Mouse (Mus musculus): ENCODE results near the gene Eif4enif1. TPM values are rescaled to one million over a fixed set of nuclear protein-coding genes. Genes with fewer than 3 reads are reported as not detected.
"Not testable (repeated sequence)": the region's sequence is repeated elsewhere in the genome, so short reads cannot be mapped to it uniquely, and the experiment has no call there.

Gene Eif4enif1
- polyA plus RNA-seq, 1 experiment from 2014 or later: 44.9 TPM

- ATAC-seq (ENCODE audit: insufficient read depth, low FRiP score, low read depth); H3K27me3 ChIP-seq (replicated peaks); H3K4me3 ChIP-seq (replicated peaks); H3K4me2 ChIP-seq; H3K36me3 ChIP-seq; H3K9me3 ChIP-seq; H3K4me1 ChIP-seq; H3K9ac ChIP-seq; H3K27ac ChIP-seq: not testable (repeated sequence)
- WGBS: 91% methylated on average over 6 of the region's 7 CpGs
Measured at GRCm38 (mm10) chr11:3200636-3201035, 1.6 kb upstream of the Eif4enif1 start.

GRCm38 (mm10) chr11:3201326-3202230 lies 614 bp upstream of the Eif4enif1 start:
- Histone ChIP-seq H3K4me3 (replicated peaks) (peak overlapping the region; percentile 42), H3K36me3 (peaks cover 14% of the 10 kb centered on the region; the same call in 1 of the 2 replicates), H3K27ac (no peak overlapping the region), H3K9me3 (no peaks in the 10 kb centered on the region), H3K9ac (no peak overlapping the region), H3K4me2 (peak overlapping the region; percentile 0), H3K4me1 (no peaks in the 10 kb centered on the region), H3K27me3 (replicated peaks) (no peaks in the 10 kb centered on the region)
- WGBS: 5% methylated on average over 16 of the region's 16 CpGs
- ATAC-seq (ENCODE audit: insufficient read depth, low FRiP score, low read depth): no peak

- peak overlapping the region; percentile 42 for H3K4me3 ChIP-seq (replicated peaks)
- peak; percentile 31; the same call in 1 of the 2 replicates for ATAC-seq (ENCODE audit: insufficient read depth, low FRiP score, low read depth)
- H3K9ac ChIP-seq: peak overlapping the region; percentile 10; the same call in 1 of the 2 replicates
- H3K27me3 ChIP-seq (replicated peaks): no peaks in the 10 kb centered on the region
- peaks cover 20% of the 10 kb centered on the region; the same call in 1 of the 2 replicates for H3K36me3 ChIP-seq
- H3K4me1 ChIP-seq: no peaks in the 10 kb centered on the region
- H3K4me2 ChIP-seq: peak overlapping the region; percentile 26
- WGBS: under 1% methylated on average over 29 of the region's 57 CpGs
- H3K27ac ChIP-seq: peak overlapping the region; percentile 33
- no peaks in the 10 kb centered on the region for H3K9me3 ChIP-seq
Measured at GRCm38 (mm10) chr11:3202781-3203441, 719 bp downstream of the Eif4enif1 start.

- Histone ChIP-seq H3K27me3 (replicated peaks) (no peaks in the 10 kb centered on the region), H3K9me3 (no peaks in the 10 kb centered on the region), H3K4me3 (replicated peaks) (no peak overlapping the region; the same call in 1 of the 2 replicates), H3K4me1 (no peaks in the 10 kb centered on the region), H3K9ac (no peak overlapping the region), H3K27ac (no peak overlapping the region), H3K4me2 (peak overlapping the region; percentile 26; the same call in 1 of the 2 replicates), H3K36me3 (peaks cover 20% of the 10 kb centered on the region; the same call in 1 of the 2 replicates)
- 71% methylated on average over 2 of the region's 2 CpGs for WGBS
- ATAC-seq (ENCODE audit: insufficient read depth, low FRiP score, low read depth): no peak
Measured at GRCm38 (mm10) chr11:3203771-3204170, 1.6 kb downstream of the Eif4enif1 start.

- Histone ChIP-seq H3K4me2 (no peak overlapping the region), H3K27ac (no peak overlapping the region), H3K4me1 (no peaks in the 10 kb centered on the region), H3K9ac (no peak overlapping the region), H3K4me3 (replicated peaks) (no peak overlapping the region), H3K9me3 (no peaks in the 10 kb centered on the region), H3K36me3 (peaks cover 20% of the 10 kb centered on the region; the same call in 1 of the 2 replicates), H3K27me3 (replicated peaks) (no peaks in the 10 kb centered on the region)
- 94% methylated on average over 3 of the region's 3 CpGs for WGBS
- ATAC-seq (ENCODE audit: insufficient read depth, low FRiP score, low read depth): no peak
Measured at GRCm38 (mm10) chr11:3205207-3205606, 3.0 kb downstream of the Eif4enif1 start.

- Histone ChIP-seq H3K9ac (no peak overlapping the region), H3K27me3 (replicated peaks) (no peaks in the 10 kb centered on the region), H3K4me1 (no peaks in the 10 kb centered on the region), H3K9me3 (no peaks in the 10 kb centered on the region), H3K4me2 (no peak overlapping the region), H3K27ac (no peak overlapping the region), H3K36me3 (peaks cover 20% of the 10 kb centered on the region), H3K4me3 (replicated peaks) (no peak overlapping the region)
- ATAC-seq (ENCODE audit: insufficient read depth, low FRiP score, low read depth): no peak
- WGBS: 95% methylated on average over 3 of the region's 3 CpGs
Measured at GRCm38 (mm10) chr11:3206783-3207182, 4.6 kb downstream of the Eif4enif1 start.

- H3K36me3 ChIP-seq: peaks cover 16% of the 10 kb centered on the region
- no peaks in the 10 kb centered on the region for H3K4me1 ChIP-seq
- no peak for ATAC-seq (ENCODE audit: insufficient read depth, low FRiP score, low read depth)
- no peak overlapping the region for H3K4me2 ChIP-seq
- H3K27me3 ChIP-seq (replicated peaks): no peaks in the 10 kb centered on the region
- no peak overlapping the region for H3K4me3 ChIP-seq (replicated peaks)
- WGBS: 73% methylated on average over 1 of the region's 1 CpGs
- H3K9ac ChIP-seq: no peak overlapping the region
- no peak overlapping the region for H3K27ac ChIP-seq
- H3K9me3 ChIP-seq: no peaks in the 10 kb centered on the region
Measured at GRCm38 (mm10) chr11:3212526-3212925, 10.3 kb downstream of the Eif4enif1 start.

- no peak overlapping the region for H3K9ac ChIP-seq
- H3K36me3 ChIP-seq: peaks cover 52% of the 10 kb centered on the region
- H3K27ac ChIP-seq: no peak overlapping the region
- H3K9me3 ChIP-seq: no peaks in the 10 kb centered on the region
- no peaks in the 10 kb centered on the region for H3K4me1 ChIP-seq
- 72% methylated on average over 5 of the region's 5 CpGs for WGBS
- no peak for ATAC-seq (ENCODE audit: insufficient read depth, low FRiP score, low read depth)
- no peak overlapping the region for H3K4me3 ChIP-seq (replicated peaks)
- no peaks in the 10 kb centered on the region for H3K27me3 ChIP-seq (replicated peaks)
- H3K4me2 ChIP-seq: no peak overlapping the region
Measured at GRCm38 (mm10) chr11:3223105-3223504, 20.9 kb downstream of the Eif4enif1 start.

GRCm38 (mm10) chr11:3227113-3227512 lies 24.9 kb downstream of the Eif4enif1 start:
- Histone ChIP-seq H3K4me3 (replicated peaks) (no peak overlapping the region), H3K4me2 (no peak overlapping the region), H3K27me3 (replicated peaks) (no peaks in the 10 kb centered on the region), H3K27ac (no peak overlapping the region), H3K9me3 (no peaks in the 10 kb centered on the region), H3K36me3 (peaks cover 39% of the 10 kb centered on the region), H3K9ac (no peak overlapping the region), H3K4me1 (no peaks in the 10 kb centered on the region)
- WGBS: 91% methylated on average over 3 of the region's 3 CpGs
- no peak for ATAC-seq (ENCODE audit: insufficient read depth, low FRiP score, low read depth)

GRCm38 (mm10) chr11:3232248-3232647 lies 30.1 kb downstream of the Eif4enif1 start:
- Histone ChIP-seq H3K4me1 (no peaks in the 10 kb centered on the region), H3K27me3 (replicated peaks) (no peaks in the 10 kb centered on the region), H3K27ac (no peak overlapping the region), H3K4me3 (replicated peaks) (no peak overlapping the region), H3K9me3 (no peaks in the 10 kb centered on the region), H3K36me3 (peaks cover 37% of the 10 kb centered on the region), H3K9ac (no peak overlapping the region), H3K4me2 (no peak overlapping the region)
- ATAC-seq (ENCODE audit: insufficient read depth, low FRiP score, low read depth): no peak
- 80% methylated on average over 3 of the region's 3 CpGs for WGBS

- H3K36me3 ChIP-seq: peaks cover 44% of the 10 kb centered on the region
- ATAC-seq (ENCODE audit: insufficient read depth, low FRiP score, low read depth): no peak
- H3K9me3 ChIP-seq: no peaks in the 10 kb centered on the region
- H3K27me3 ChIP-seq (replicated peaks): no peaks in the 10 kb centered on the region
- no peak overlapping the region for H3K4me3 ChIP-seq (replicated peaks)
- no peak overlapping the region for H3K4me2 ChIP-seq
- WGBS: 95% methylated on average over 4 of the region's 4 CpGs
- no peaks in the 10 kb centered on the region for H3K4me1 ChIP-seq
- H3K27ac ChIP-seq: no peak overlapping the region
- H3K9ac ChIP-seq: no peak overlapping the region
Measured at GRCm38 (mm10) chr11:3233704-3234103, 31.5 kb downstream of the Eif4enif1 start.

- 81% methylated on average over 5 of the region's 5 CpGs for WGBS
- no peak overlapping the region for H3K27ac ChIP-seq
Measured at GRCm38 (mm10) chr11:3235277-3235676, 33.1 kb downstream of the Eif4enif1 start.

More at GRCm38 (mm10) chr11:3235277-3235676, 33.1 kb downstream of the Eif4enif1 start:
- no peak for ATAC-seq (ENCODE audit: insufficient read depth, low FRiP score, low read depth)
- no peak overlapping the region for H3K4me2 ChIP-seq
- no peaks in the 10 kb centered on the region for H3K4me1 ChIP-seq
- H3K27me3 ChIP-seq (replicated peaks): no peaks in the 10 kb centered on the region
- no peak overlapping the region for H3K4me3 ChIP-seq (replicated peaks)
- H3K9me3 ChIP-seq: no peaks in the 10 kb centered on the region
- H3K9ac ChIP-seq: no peak overlapping the region
- H3K36me3 ChIP-seq: peaks cover 51% of the 10 kb centered on the region
